Mouse (Mus musculus): ENCODE data around the gene Hipk3.
A peak's percentile ranks its signal among the peaks of the same experiment; 100 is the strongest.

GRCm38 (mm10) chr2:104493021-104493950, 960 bp downstream of the Hipk3 start:
- TF ChIP-seq CTCF (IDR thresholded peaks at IDR 0.05; ENCODE audit: insufficient read depth, low read length) = no peak
- peak; percentile 53; the same call in 1 of the 2 replicates for TF ChIP-seq POLR2A (IDR thresholded peaks at IDR 0.05; ENCODE audit: borderline replicate concordance, extremely low read depth, low read depth, low read length)
